Mouse (Mus musculus) forebrain, embryonic 13.5 days (tissue): Measurements from ENCODE around the gene Fam135a. TPM values are rescaled to one million over a fixed set of nuclear protein-coding genes. Genes with fewer than 3 reads are reported as not detected.

Experiments
- ATAC-seq: fragments of 200-750 bp; cut with Nextera tagmentation; 2 replicates; pipeline ENCODE4 v1.8.0; 2017
- H3K27ac ChIP-seq: fragments of 300-500 bp; sonication (generic); 2 replicates; pipeline ENCODE4 v1.5.1; 2015; ENCODE audit warnings: inconsistent platforms, mild to moderate bottlenecking, moderate library complexity
- H3K27me3 ChIP-seq: fragments of 300-500 bp; sonication (generic); 2 replicates; pipeline ENCODE4 v1.6.1; 2015; ENCODE audit warnings: mild to moderate bottlenecking, inconsistent platforms
- H3K36me3 ChIP-seq: fragments of 300-500 bp; sonication (generic); 2 replicates; pipeline ENCODE4 v1.6.1; 2015; ENCODE audit warnings: mild to moderate bottlenecking, inconsistent platforms; ENCODE audit not compliant: poor library complexity, severe bottlenecking
- H3K4me1 ChIP-seq: fragments of 300-500 bp; sonication (generic); 2 replicates; pipeline ENCODE4 v1.6.1; 2015; ENCODE audit warnings: inconsistent platforms
- H3K4me2 ChIP-seq: fragments of 300-500 bp; sonication (generic); 2 replicates; pipeline ENCODE4 v1.6.1; 2015; ENCODE audit warnings: inconsistent platforms, mild to moderate bottlenecking, moderate library complexity
- H3K4me3 ChIP-seq: fragments of 300-500 bp; sonication (generic); 2 replicates; pipeline ENCODE4 v1.5.1; 2015; ENCODE audit warnings: mild to moderate bottlenecking, inconsistent platforms
- H3K9ac ChIP-seq: fragments of 300-500 bp; sonication (generic); 2 replicates; pipeline ENCODE4 v1.6.1; 2015; ENCODE audit warnings: mild to moderate bottlenecking, inconsistent platforms
- H3K9me3 ChIP-seq: fragments of 300-500 bp; sonication (generic); replicated peaks from 2 replicates; pipeline ENCODE4 v1.6.1; 2016; ENCODE audit warnings: inconsistent platforms
- WGBS: fragments of 180-500 bp; shearing (Covaris S2); methylation state at CpG from one replicate; pipeline ENCODE4 v1.1.7; 2015; 5-methylcytosine and 5-hydroxymethylcytosine counted together
- polyA plus RNA-seq: library from polyadenylated mRNA; unstranded; fragments of >200 nt; fragmentation: Nextera tagmentation; extraction: Ambion mirVana; gene quantifications from 2 replicates; pipeline ENCODE4 v1.2.1, GENCODE M21; 2015

Gene Fam135a
- polyA plus RNA-seq, 1 experiment from 2014 or later = 36.7 TPM

GRCm38 (mm10) chr1:24102579-24103149 lies 2.5 kb upstream of the Fam135a start:
- H3K4me3 ChIP-seq = no peak overlapping the region
- WGBS = 83% methylated on average over 10 of the region's 10 CpGs
- no peaks in the 10 kb centered on the region for H3K27me3 ChIP-seq
- no peak overlapping the region for H3K4me2 ChIP-seq
- no peaks in the 10 kb centered on the region for H3K9me3 ChIP-seq
- H3K36me3 ChIP-seq = no peaks in the 10 kb centered on the region
- peaks cover 7% of the 10 kb centered on the region; the same call in 1 of the 2 replicates for H3K4me1 ChIP-seq
- H3K9ac ChIP-seq = no peak overlapping the region
- ATAC-seq = no peak
- H3K27ac ChIP-seq = no peak overlapping the region

GRCm38 (mm10) chr1:24100870-24101358 lies 773 bp upstream of the Fam135a start:
- H3K9ac ChIP-seq = peak overlapping the region; percentile 88
- peak overlapping the region; percentile 75 for H3K4me3 ChIP-seq
- no peak overlapping the region for H3K27ac ChIP-seq
- no peaks in the 10 kb centered on the region for H3K27me3 ChIP-seq
- peak overlapping the region; percentile 68 for H3K4me2 ChIP-seq
- no peaks in the 10 kb centered on the region for H3K36me3 ChIP-seq
- no peaks in the 10 kb centered on the region for H3K9me3 ChIP-seq
- H3K4me1 ChIP-seq = peaks cover 12% of the 10 kb centered on the region; the same call in 1 of the 2 replicates
- 62% methylated on average over 6 of the region's 6 CpGs for WGBS
- ATAC-seq = peak; percentile 25

GRCm38 (mm10) chr1:24099541-24099925 lies 608 bp downstream of the Fam135a start:
- H3K9me3 ChIP-seq = no peaks in the 10 kb centered on the region
- WGBS = under 1% methylated on average over 35 of the region's 44 CpGs
- no peak for ATAC-seq
- H3K4me3 ChIP-seq = peak overlapping the region; percentile 75
- peak overlapping the region; percentile 88 for H3K9ac ChIP-seq
- H3K4me1 ChIP-seq = peaks cover 12% of the 10 kb centered on the region; the same call in 1 of the 2 replicates
- no peaks in the 10 kb centered on the region for H3K27me3 ChIP-seq
- peak overlapping the region; percentile 68 for H3K4me2 ChIP-seq
- H3K36me3 ChIP-seq = no peaks in the 10 kb centered on the region
- peak overlapping the region; percentile 64; the same call in 1 of the 2 replicates for H3K27ac ChIP-seq

- no peak overlapping the region for H3K27ac ChIP-seq
- WGBS = 49% methylated on average over 8 of the region's 8 CpGs
- no peak for ATAC-seq
Measured at GRCm38 (mm10) chr1:24097541-24097940, 2.6 kb downstream of the Fam135a start.

GRCm38 (mm10) chr1:24092414-24092813 lies 7.7 kb downstream of the Fam135a start:
- WGBS = 93% methylated on average over 7 of the region's 7 CpGs
- no peak for ATAC-seq
- no peak overlapping the region for H3K4me3 ChIP-seq

More at GRCm38 (mm10) chr1:24097541-24097940, 2.6 kb downstream of the Fam135a start:
- Histone ChIP-seq H3K4me2 (peak overlapping the region; percentile 20; the same call in 1 of the 2 replicates), H3K9me3 (no peaks in the 10 kb centered on the region), H3K9ac (no peak overlapping the region), H3K36me3 (no peaks in the 10 kb centered on the region), H3K27me3 (no peaks in the 10 kb centered on the region), H3K4me1 (peaks cover 12% of the 10 kb centered on the region; the same call in 1 of the 2 replicates), H3K4me3 (no peak overlapping the region)

GRCm38 (mm10) chr1:24090603-24091002 lies 9.5 kb downstream of the Fam135a start:
- H3K4me2 ChIP-seq = no peak overlapping the region
- no peaks in the 10 kb centered on the region for H3K4me1 ChIP-seq
- 95% methylated on average over 2 of the region's 2 CpGs for WGBS
- H3K9ac ChIP-seq = no peak overlapping the region
- no peak overlapping the region for H3K4me3 ChIP-seq
- H3K27me3 ChIP-seq = no peaks in the 10 kb centered on the region
- no peaks in the 10 kb centered on the region for H3K36me3 ChIP-seq
- no peak for ATAC-seq
- H3K27ac ChIP-seq = no peak overlapping the region
- no peaks in the 10 kb centered on the region for H3K9me3 ChIP-seq

More at GRCm38 (mm10) chr1:24092414-24092813, 7.7 kb downstream of the Fam135a start:
- H3K9ac ChIP-seq = no peak overlapping the region
- H3K36me3 ChIP-seq = no peaks in the 10 kb centered on the region
- peaks cover 2% of the 10 kb centered on the region; the same call in 1 of the 2 replicates for H3K4me1 ChIP-seq
- no peak overlapping the region for H3K27ac ChIP-seq
- H3K27me3 ChIP-seq = no peaks in the 10 kb centered on the region
- no peak overlapping the region for H3K4me2 ChIP-seq
- H3K9me3 ChIP-seq = no peaks in the 10 kb centered on the region

- Histone ChIP-seq H3K4me1 (no peaks in the 10 kb centered on the region), H3K27ac (no peak overlapping the region), H3K4me3 (no peak overlapping the region), H3K9ac (no peak overlapping the region), H3K4me2 (no peak overlapping the region), H3K9me3 (no peaks in the 10 kb centered on the region), H3K27me3 (no peaks in the 10 kb centered on the region), H3K36me3 (no peaks in the 10 kb centered on the region)
- ATAC-seq = no peak
- WGBS = 89% methylated on average over 5 of the region's 5 CpGs
Measured at GRCm38 (mm10) chr1:24090094-24090493, 10.0 kb downstream of the Fam135a start.

GRCm38 (mm10) chr1:24086176-24086575 lies 14.0 kb downstream of the Fam135a start:
- H3K4me1 ChIP-seq = no peaks in the 10 kb centered on the region
- ATAC-seq = no peak
- H3K36me3 ChIP-seq = 0 out of 2 replicates have a peak, but pooled peaks cover 3% of the 10 kb centered on the region
- H3K4me3 ChIP-seq = no peak overlapping the region
- H3K27ac ChIP-seq = no peak overlapping the region
- 82% methylated on average over 3 of the region's 3 CpGs for WGBS
- no peak overlapping the region for H3K4me2 ChIP-seq
- H3K27me3 ChIP-seq = no peaks in the 10 kb centered on the region
- H3K9ac ChIP-seq = no peak overlapping the region
- H3K9me3 ChIP-seq = no peaks in the 10 kb centered on the region

GRCm38 (mm10) chr1:24074396-24074795 lies 25.7 kb downstream of the Fam135a start:
- no peak overlapping the region for H3K4me3 ChIP-seq
- H3K9ac ChIP-seq = no peak overlapping the region
- no peak overlapping the region for H3K4me2 ChIP-seq
- no peak overlapping the region for H3K27ac ChIP-seq
- WGBS = 21% methylated on average over 2 of the region's 2 CpGs
- peaks cover 11% of the 10 kb centered on the region for H3K4me1 ChIP-seq
- peak; percentile 96 for ATAC-seq
- no peaks in the 10 kb centered on the region for H3K9me3 ChIP-seq
- H3K27me3 ChIP-seq = no peaks in the 10 kb centered on the region
- peaks cover 9% of the 10 kb centered on the region for H3K36me3 ChIP-seq

- ATAC-seq = peak; percentile 74
- Histone ChIP-seq H3K9ac (no peak overlapping the region), H3K4me2 (no peak overlapping the region), H3K4me3 (no peak overlapping the region), H3K9me3 (no peaks in the 10 kb centered on the region), H3K4me1 (peaks cover 11% of the 10 kb centered on the region), H3K36me3 (peaks cover 9% of the 10 kb centered on the region), H3K27me3 (no peaks in the 10 kb centered on the region), H3K27ac (peak overlapping the region; percentile 81)
- WGBS = 41% methylated on average over 5 of the region's 5 CpGs
Measured at GRCm38 (mm10) chr1:24073386-24074248, 26.5 kb downstream of the Fam135a start.

GRCm38 (mm10) chr1:24068830-24069229 lies 31.3 kb downstream of the Fam135a start:
- Histone ChIP-seq H3K9me3 (no peaks in the 10 kb centered on the region), H3K9ac (no peak overlapping the region), H3K4me2 (no peak overlapping the region), H3K4me1 (peaks cover 10% of the 10 kb centered on the region), H3K27me3 (no peaks in the 10 kb centered on the region), H3K27ac (no peak overlapping the region), H3K36me3 (peaks cover 9% of the 10 kb centered on the region), H3K4me3 (no peak overlapping the region)
- 99% methylated on average over 7 of the region's 7 CpGs for WGBS
- no peak for ATAC-seq

- no peaks in the 10 kb centered on the region for H3K9me3 ChIP-seq
- H3K27ac ChIP-seq = no peak overlapping the region
- H3K27me3 ChIP-seq = no peaks in the 10 kb centered on the region
- 92% methylated on average over 4 of the region's 4 CpGs for WGBS
- peaks cover 2% of the 10 kb centered on the region for H3K36me3 ChIP-seq
- no peaks in the 10 kb centered on the region for H3K4me1 ChIP-seq
- H3K9ac ChIP-seq = no peak overlapping the region
- no peak overlapping the region for H3K4me2 ChIP-seq
- no peak for ATAC-seq
- H3K4me3 ChIP-seq = no peak overlapping the region
Measured at GRCm38 (mm10) chr1:24066706-24067105, 33.4 kb downstream of the Fam135a start.
